9 mouse cellular contexts compared by ENCODE assay signal in genomic region chr1:156990567-156991494, GRCm38 (mm10). TPM values are rescaled to one million over a fixed set of nuclear protein-coding genes. Genes with fewer than 3 reads are reported as not detected.
A peak's percentile ranks its signal among the peaks of the same experiment; 100 is the strongest.
DNase-seq lines count a peak whose midpoint lies in the region; ATAC-seq and TF ChIP-seq lines count a peak whose summit lies in the region.
"Had no signal": no experiment of that assay in that cellular context is flagged by ENCODE, and none has a peak within 500 bp of the region (broad histone marks: within the 10 kb centered on the region; RNA-seq: fewer than 3 reads in every experiment).

No protein-coding gene starts in this region.

- no peaks in the 10 kb centered on the region for H3K27me3 ChIP-seq in midbrain, embryonic 12.5 days
- H3K27me3 ChIP-seq in midbrain, embryonic 15.5 days (replicated peaks), result no peaks in the 10 kb centered on the region
- no peaks in the 10 kb centered on the region for H3K27me3 ChIP-seq in myocyte (ENCODE audit: control insufficient read depth, insufficient read depth, insufficient read length)

- TF ChIP-seq POLR2A in bone marrow, adult 2 months (IDR thresholded peaks at IDR 0.05; ENCODE audit: borderline replicate concordance, control insufficient read depth, low read depth, low read length), result no peak
- TF ChIP-seq POLR2A in myocyte (IDR thresholded peaks at IDR 0.05; ENCODE audit: insufficient read length, low read depth), result no peak

- H3K36me3 ChIP-seq in midbrain, embryonic 12.5 days, result no peaks in the 10 kb centered on the region
- H3K36me3 ChIP-seq in midbrain, embryonic 15.5 days (replicated peaks), result no peaks in the 10 kb centered on the region
- H3K36me3 ChIP-seq in myocyte (ENCODE audit: control insufficient read depth, insufficient read depth), result no peaks in the 10 kb centered on the region

- no peak overlapping the region for H3K4me2 ChIP-seq in midbrain, embryonic 12.5 days (replicated peaks)
- no peak overlapping the region for H3K4me2 ChIP-seq in midbrain, embryonic 15.5 days
- no peak overlapping the region for H3K4me2 ChIP-seq in myocyte (ENCODE audit: low read depth)

- 75% methylated on average over 14 of the region's 14 CpGs for WGBS in midbrain, embryonic 12.5 days
- WGBS in midbrain, embryonic 15.5 days, result 74% methylated on average over 14 of the region's 14 CpGs
- WGBS in bone marrow, adult 2 months, result 20% methylated on average over 14 of the region's 14 CpGs

- H3K79me2 ChIP-seq in myocyte (ENCODE audit: control insufficient read depth, insufficient read depth), result no peaks in the 10 kb centered on the region

- H3K4me3 ChIP-seq in midbrain, embryonic 12.5 days, result no peak overlapping the region
- H3K4me3 ChIP-seq in midbrain, embryonic 15.5 days, result no peak overlapping the region
- H3K4me3 ChIP-seq in bone marrow, adult 2 months (replicated peaks; ENCODE audit: control insufficient read depth, low read depth, low read length), result no peak overlapping the region
- H3K4me3 ChIP-seq in myocyte, result no peak overlapping the region

- ATAC-seq in midbrain, embryonic 12.5 days (ENCODE audit: low FRiP score, low read depth), result no peak
- no peak for ATAC-seq in midbrain, embryonic 15.5 days (replicated peaks)

- no peak overlapping the region for H3K9ac ChIP-seq in midbrain, embryonic 12.5 days (replicated peaks)
- no peak overlapping the region for H3K9ac ChIP-seq in midbrain, embryonic 15.5 days

- H3K9me3 ChIP-seq in midbrain, embryonic 12.5 days, result no peaks in the 10 kb centered on the region
- H3K9me3 ChIP-seq in midbrain, embryonic 15.5 days, result no peaks in the 10 kb centered on the region

- TF ChIP-seq CTCF in bone marrow, adult 2 months (IDR thresholded peaks at IDR 0.05; ENCODE audit: control insufficient read depth, insufficient read depth, low read length), result no peak

- peak; percentile 67 for DNase-seq in induced T-regulatory cell, adult 2 months (ENCODE audit: low read depth)
- no peak for DNase-seq in frontal cortex, postnatal 25 days (ENCODE audit: low spot score in 2 of 2)
- DNase-seq in right cerebral cortex, postnatal 4 days, result no peak
- no peak for DNase-seq in layer of hippocampus, adult 9-11 months
- DNase-seq: cerebellum, postnatal 25 days had no signal

- H3K27ac ChIP-seq in midbrain, embryonic 12.5 days (replicated peaks), result peak overlapping the region; percentile 47; the same call in 1 of the 2 replicates
- no peak overlapping the region for H3K27ac ChIP-seq in midbrain, embryonic 15.5 days
- H3K27ac ChIP-seq in bone marrow, adult 2 months (ENCODE audit: control insufficient read depth, insufficient read depth, low read depth, low read length, poor library complexity), result peak overlapping the region; percentile 71; the same call in 1 of the 2 replicates

- H3ac ChIP-seq in myocyte (ENCODE audit: control insufficient read depth, insufficient read length), result no peak overlapping the region

- H3K4me1 ChIP-seq in midbrain, embryonic 12.5 days, result peaks cover 31% of the 10 kb centered on the region
- H3K4me1 ChIP-seq in midbrain, embryonic 15.5 days, result peaks cover 14% of the 10 kb centered on the region
- peaks cover 15% of the 10 kb centered on the region for H3K4me1 ChIP-seq in bone marrow, adult 2 months (ENCODE audit: control insufficient read depth, insufficient read depth, low read length)

TF ChIP-seq in myocyte, 11 proteins besides CTCF, POLR2A, EP300 and RAD21:
- TF ChIP-seq MYOD1 (IDR thresholded peaks at IDR 0.05; ENCODE audit: control insufficient read depth in 1 of 3, insufficient read length in 2 of 3, low read depth in 2 of 3), result peak in 2 of 3 experiments; percentile 35 to 67
- peak in 1 of 3 experiments; percentile 47 for TF ChIP-seq MYOG (IDR thresholded peaks at IDR 0.05; ENCODE audit: control insufficient read depth in 1 of 3, insufficient read depth in 1 of 3, insufficient read length in 2 of 3, low read depth in 2 of 3)
- no peak for TF ChIP-seq CEBPB (IDR thresholded peaks at IDR 0.05; ENCODE audit: insufficient read depth, poor library complexity, severe bottlenecking)

RNA-seq across cellular contexts. Expression of gene Ralgps2, which starts 51.4 kb away (rescaled TPM):
- 112 and 125 TPM in 2 replicates for polyA plus RNA-seq in midbrain, embryonic 12.5 days (2016; fragmentation: Nextera tagmentation; extraction: Ambion mirVana)
- polyA plus RNA-seq in midbrain, embryonic 15.5 days (2015; fragmentation: Nextera tagmentation; extraction: Ambion mirVana), result 87.9 and 104 TPM in 2 replicates
- 9.7 and 17.5 TPM in 2 replicates for polyA plus RNA-seq in bone marrow, adult 2 months (2011; ENCODE audit: insufficient read depth, insufficient read length, low replicate concordance, missing spikeins)
- 7.8 TPM for polyA plus RNA-seq in myocyte (2012; fragmentation: generic; extraction: Trizol)
